Mouse (Mus musculus): ENCODE results near the gene Nsun2. TPM values are rescaled to one million over a fixed set of nuclear protein-coding genes. Genes with fewer than 3 reads are reported as not detected.

Nsun2 gene
- polyA plus RNA-seq, 1 experiment from 2014 or later, result 73.3 TPM

- H3K4me2 ChIP-seq (replicated peaks), result no peak overlapping the region
- no peak overlapping the region for H3K27ac ChIP-seq
- H3K9ac ChIP-seq, result no peak overlapping the region
- H3K27me3 ChIP-seq (ENCODE audit: control insufficient read depth, insufficient read depth, low read length), result no peaks in the 10 kb centered on the region
- peaks cover 58% of the 10 kb centered on the region for H3K36me3 ChIP-seq (replicated peaks; ENCODE audit: control insufficient read depth, insufficient read depth)
- 93% methylated on average over 4 of the region's 4 CpGs for WGBS
- H3K4me3 ChIP-seq (replicated peaks; ENCODE audit: low read length), result no peak overlapping the region
- H3K9me3 ChIP-seq (ENCODE audit: control insufficient read depth, low read length), result no peaks in the 10 kb centered on the region
- DNase-seq (ENCODE audit: low spot score) (no peak), ATAC-seq (ENCODE audit: low FRiP score) (no peak)
- no peaks in the 10 kb centered on the region for H3K4me1 ChIP-seq (replicated peaks; ENCODE audit: control insufficient read depth, insufficient read depth, low read length)
Measured at GRCm38 (mm10) chr13:69640541-69640940, 107.0 kb downstream of the Nsun2 start.

GRCm38 (mm10) chr13:69641017-69641416, 107.5 kb downstream of the Nsun2 start:
- Histone ChIP-seq H3K4me2 (replicated peaks) (no peak overlapping the region), H3K9ac (no peak overlapping the region), H3K27me3 (ENCODE audit: control insufficient read depth, insufficient read depth, low read length) (no peaks in the 10 kb centered on the region), H3K4me1 (replicated peaks; ENCODE audit: control insufficient read depth, insufficient read depth, low read length) (no peaks in the 10 kb centered on the region), H3K9me3 (ENCODE audit: control insufficient read depth, low read length) (no peaks in the 10 kb centered on the region), H3K27ac (no peak overlapping the region), H3K36me3 (replicated peaks; ENCODE audit: control insufficient read depth, insufficient read depth) (peaks cover 53% of the 10 kb centered on the region), H3K4me3 (replicated peaks; ENCODE audit: low read length) (no peak overlapping the region)
- 86% methylated on average over 3 of the region's 3 CpGs for WGBS
- ATAC-seq (ENCODE audit: low FRiP score) (no peak), DNase-seq (ENCODE audit: low spot score) (no peak)

- Histone ChIP-seq H3K27ac (no peak overlapping the region), H3K4me3 (replicated peaks; ENCODE audit: low read length) (no peak overlapping the region), H3K4me2 (replicated peaks) (no peak overlapping the region), H3K9ac (no peak overlapping the region), H3K27me3 (ENCODE audit: control insufficient read depth, insufficient read depth, low read length) (no peaks in the 10 kb centered on the region), H3K9me3 (ENCODE audit: control insufficient read depth, low read length) (no peaks in the 10 kb centered on the region), H3K36me3 (replicated peaks; ENCODE audit: control insufficient read depth, insufficient read depth) (peaks cover 36% of the 10 kb centered on the region), H3K4me1 (replicated peaks; ENCODE audit: control insufficient read depth, insufficient read depth, low read length) (no peaks in the 10 kb centered on the region)
- 88% methylated on average over 5 of the region's 5 CpGs for WGBS
- no peak for ATAC-seq (ENCODE audit: low FRiP score)
- DNase-seq (ENCODE audit: low spot score), result no peak
Measured at GRCm38 (mm10) chr13:69642656-69643216, 109.2 kb downstream of the Nsun2 start.

GRCm38 (mm10) chr13:69643937-69644336, 110.4 kb downstream of the Nsun2 start:
- 92% methylated on average over 2 of the region's 2 CpGs for WGBS
- Histone ChIP-seq H3K27ac (no peak overlapping the region), H3K9me3 (ENCODE audit: control insufficient read depth, low read length) (no peaks in the 10 kb centered on the region), H3K9ac (no peak overlapping the region), H3K4me1 (replicated peaks; ENCODE audit: control insufficient read depth, insufficient read depth, low read length) (no peaks in the 10 kb centered on the region), H3K4me2 (replicated peaks) (no peak overlapping the region), H3K27me3 (ENCODE audit: control insufficient read depth, insufficient read depth, low read length) (no peaks in the 10 kb centered on the region), H3K36me3 (replicated peaks; ENCODE audit: control insufficient read depth, insufficient read depth) (peaks cover 28% of the 10 kb centered on the region), H3K4me3 (replicated peaks; ENCODE audit: low read length) (no peak overlapping the region)
- no peak for ATAC-seq (ENCODE audit: low FRiP score)
- DNase-seq (ENCODE audit: low spot score), result no peak

- Histone ChIP-seq H3K27me3 (ENCODE audit: control insufficient read depth, insufficient read depth, low read length) (no peaks in the 10 kb centered on the region), H3K4me1 (replicated peaks; ENCODE audit: control insufficient read depth, insufficient read depth, low read length) (no peaks in the 10 kb centered on the region), H3K4me2 (replicated peaks) (no peak overlapping the region), H3K27ac (no peak overlapping the region), H3K4me3 (replicated peaks; ENCODE audit: low read length) (no peak overlapping the region), H3K36me3 (replicated peaks; ENCODE audit: control insufficient read depth, insufficient read depth) (peaks cover 21% of the 10 kb centered on the region), H3K9ac (no peak overlapping the region), H3K9me3 (ENCODE audit: control insufficient read depth, low read length) (no peaks in the 10 kb centered on the region)
- 85% methylated on average over 13 of the region's 13 CpGs for WGBS
- ATAC-seq (ENCODE audit: low FRiP score), result no peak
- no peak for DNase-seq (ENCODE audit: low spot score)
Measured at GRCm38 (mm10) chr13:69644427-69645166, 111.1 kb downstream of the Nsun2 start.

GRCm38 (mm10) chr13:69645694-69646423, 112.3 kb downstream of the Nsun2 start:
- 76% methylated on average over 13 of the region's 13 CpGs for WGBS
- Histone ChIP-seq H3K27me3 (ENCODE audit: control insufficient read depth, insufficient read depth, low read length) (no peaks in the 10 kb centered on the region), H3K9ac (no peak overlapping the region), H3K9me3 (ENCODE audit: control insufficient read depth, low read length) (no peaks in the 10 kb centered on the region), H3K4me3 (replicated peaks; ENCODE audit: low read length) (no peak overlapping the region), H3K4me2 (replicated peaks) (no peak overlapping the region), H3K4me1 (replicated peaks; ENCODE audit: control insufficient read depth, insufficient read depth, low read length) (no peaks in the 10 kb centered on the region), H3K27ac (no peak overlapping the region), H3K36me3 (replicated peaks; ENCODE audit: control insufficient read depth, insufficient read depth) (peaks cover 9% of the 10 kb centered on the region)
- no peak for DNase-seq (ENCODE audit: low spot score)
- no peak for ATAC-seq (ENCODE audit: low FRiP score)

GRCm38 (mm10) chr13:69646481-69646880, 112.9 kb downstream of the Nsun2 start:
- H3K4me3 ChIP-seq (replicated peaks; ENCODE audit: low read length), result no peak overlapping the region
- no peaks in the 10 kb centered on the region for H3K9me3 ChIP-seq (ENCODE audit: control insufficient read depth, low read length)
- H3K9ac ChIP-seq, result no peak overlapping the region
- no peaks in the 10 kb centered on the region for H3K4me1 ChIP-seq (replicated peaks; ENCODE audit: control insufficient read depth, insufficient read depth, low read length)
- ATAC-seq (ENCODE audit: low FRiP score) (no peak), DNase-seq (ENCODE audit: low spot score) (no peak)
- no peaks in the 10 kb centered on the region for H3K27me3 ChIP-seq (ENCODE audit: control insufficient read depth, insufficient read depth, low read length)
- no peak overlapping the region for H3K4me2 ChIP-seq (replicated peaks)
- H3K36me3 ChIP-seq (replicated peaks; ENCODE audit: control insufficient read depth, insufficient read depth), result peaks cover 2% of the 10 kb centered on the region
- no peak overlapping the region for H3K27ac ChIP-seq
- WGBS, result 81% methylated on average over 9 of the region's 9 CpGs

GRCm38 (mm10) chr13:69654508-69654907, 121.0 kb downstream of the Nsun2 start:
- no peak for ATAC-seq (ENCODE audit: low FRiP score)
- 85% methylated on average over 3 of the region's 3 CpGs for WGBS

GRCm38 (mm10) chr13:69672121-69672520, 138.6 kb downstream of the Nsun2 start:
- no peaks in the 10 kb centered on the region for H3K4me1 ChIP-seq (replicated peaks; ENCODE audit: control insufficient read depth, insufficient read depth, low read length)
- H3K9me3 ChIP-seq (ENCODE audit: control insufficient read depth, low read length), result no peaks in the 10 kb centered on the region
- H3K9ac ChIP-seq, result no peak overlapping the region
- DNase-seq (ENCODE audit: low spot score) (no peak), ATAC-seq (ENCODE audit: low FRiP score) (no peak)
- H3K36me3 ChIP-seq (replicated peaks; ENCODE audit: control insufficient read depth, insufficient read depth), result no peaks in the 10 kb centered on the region
- no peak overlapping the region for H3K27ac ChIP-seq
- 85% methylated on average over 5 of the region's 5 CpGs for WGBS
- no peak overlapping the region for H3K4me3 ChIP-seq (replicated peaks; ENCODE audit: low read length)
- no peaks in the 10 kb centered on the region for H3K27me3 ChIP-seq (ENCODE audit: control insufficient read depth, insufficient read depth, low read length)
- H3K4me2 ChIP-seq (replicated peaks), result no peak overlapping the region

More at GRCm38 (mm10) chr13:69654508-69654907, 121.0 kb downstream of the Nsun2 start:
- H3K9me3 ChIP-seq (ENCODE audit: control insufficient read depth, low read length), result no peaks in the 10 kb centered on the region
- H3K4me3 ChIP-seq (replicated peaks; ENCODE audit: low read length), result no peak overlapping the region
- H3K4me2 ChIP-seq (replicated peaks), result no peak overlapping the region
- no peaks in the 10 kb centered on the region for H3K4me1 ChIP-seq (replicated peaks; ENCODE audit: control insufficient read depth, insufficient read depth, low read length)
- no peak overlapping the region for H3K9ac ChIP-seq
- H3K27me3 ChIP-seq (ENCODE audit: control insufficient read depth, insufficient read depth, low read length), result no peaks in the 10 kb centered on the region
- H3K36me3 ChIP-seq (replicated peaks; ENCODE audit: control insufficient read depth, insufficient read depth), result no peaks in the 10 kb centered on the region
- H3K27ac ChIP-seq, result no peak overlapping the region
- no peak for DNase-seq (ENCODE audit: low spot score)
